Mouse (Mus musculus) mesoderm, embryonic 11.5 days (tissue): ENCODE measurements at regions not wholly inside any gene's neighbourhood (a gene's known extent, or its start where the extent isn't known, plus 50 kb on each side); places are given as distances from the start of the nearest gene placed in this dataset.

Experiments
- DNase-seq: peaks from one replicate; pipeline ENCODE4 v3.0.0-alpha.2; 2012; ENCODE audit warnings: low read depth, low spot score

- DNase-seq = no peak
These were observed 448.5 kb downstream of the Tmtc2 start for GRCm38 (mm10) chr10:105125736-105126135.

- no peak for DNase-seq
These were observed 454.0 kb downstream of the Tmtc2 start for GRCm38 (mm10) chr10:105120229-105120628.

- DNase-seq = no peak
These were observed 458.1 kb downstream of the Tmtc2 start for GRCm38 (mm10) chr10:105116138-105116537.

GRCm38 (mm10) chr10:105114927-105115326 lies 459.3 kb downstream of the Tmtc2 start:
- DNase-seq = no peak

- DNase-seq = peak; percentile 27
These were observed 464.0 kb downstream of the Tmtc2 start for GRCm38 (mm10) chr10:105110247-105110646.

- DNase-seq = no peak
These were observed 477.3 kb downstream of the Tmtc2 start for GRCm38 (mm10) chr10:105097045-105097331.

- DNase-seq = no peak
These were observed 477.8 kb downstream of the Tmtc2 start for GRCm38 (mm10) chr10:105096323-105097044.

GRCm38 (mm10) chr10:105095800-105096199 lies 478.5 kb downstream of the Tmtc2 start:
- no peak for DNase-seq

- DNase-seq = no peak
These were observed 497.4 kb downstream of the Tmtc2 start for GRCm38 (mm10) chr10:105076892-105077291.

- DNase-seq = no peak
These were observed 539.4 kb downstream of the Tmtc2 start for GRCm38 (mm10) chr10:105034711-105035386.

GRCm38 (mm10) chr10:105020471-105021120 lies 553.7 kb downstream of the Tmtc2 start:
- peak; percentile 58 for DNase-seq

- peak; percentile 52 for DNase-seq
These were observed 554.3 kb downstream of the Tmtc2 start for GRCm38 (mm10) chr10:105019774-105020470.
